Mouse (Mus musculus) spleen, adult 2 months (tissue): ENCODE results near the gene Mfsd2b. TPM values are rescaled to one million over a fixed set of nuclear protein-coding genes. Genes with fewer than 3 reads are reported as not detected.
A peak's percentile ranks its signal among the peaks of the same experiment; 100 is the strongest.
"Not testable (repeated sequence)": the region's sequence is repeated elsewhere in the genome, so short reads cannot be mapped to it uniquely, and the experiment has no call there.

ENCODE experiments used
- DNase-seq, 2 experiments: peaks; one replicate each; pipeline versions ENCODE4 v3.0.0 to v3.0.0-alpha.2; 2012 to 2021; ENCODE audit warnings: low spot score in 2 of 2, low read depth in 1 of 2
- H3K27ac ChIP-seq: fragments of 200-500 bp; 2 replicates; pipeline ENCODE4 v1.5.1; 2012; ENCODE audit warnings: low read length, inconsistent platforms; ENCODE audit not compliant: insufficient read depth
- H3K27me3 ChIP-seq: fragments of 200-500 bp; 2 replicates; pipeline ENCODE4 v1.6.1; 2012; ENCODE audit warnings: mild to moderate bottlenecking, moderate library complexity, low read length, inconsistent platforms; ENCODE audit not compliant: control insufficient read depth, insufficient read depth
- H3K36me3 ChIP-seq: fragments of 200-500 bp; 2 replicates; pipeline ENCODE4 v1.6.1; 2012; ENCODE audit warnings: mild to moderate bottlenecking, low read length, inconsistent platforms; ENCODE audit not compliant: control insufficient read depth, insufficient read depth
- H3K4me1 ChIP-seq: fragments of 200-500 bp; 2 replicates; pipeline ENCODE4 v1.6.1; 2011; ENCODE audit warnings: inconsistent platforms; ENCODE audit not compliant: control insufficient read depth, insufficient read depth, insufficient read length
- H3K4me3 ChIP-seq: fragments of 200-500 bp; 2 replicates; pipeline ENCODE4 v1.5.1; 2011; ENCODE audit warnings: mild to moderate bottlenecking, inconsistent platforms; ENCODE audit not compliant: insufficient read depth, insufficient read length; ENCODE audit errors: extremely low read depth
- CTCF ChIP-seq: fragments of 200-500 bp; IDR thresholded peaks from 2 replicates; pipeline ENCODE4 v1.5.1; 2011; ENCODE audit warnings: mild to moderate bottlenecking, inconsistent platforms; ENCODE audit not compliant: insufficient read depth, insufficient read length, insufficient replicate concordance; ENCODE audit errors: extremely low read depth
- POLR2A ChIP-seq: fragments of 200-500 bp; IDR thresholded peaks from 2 replicates; pipeline ENCODE4 v1.6.1; 2011; ENCODE audit warnings: low read depth, low read length, inconsistent platforms
- WGBS: fragments of 180-500 bp; shearing (Covaris S2); methylation state at CpG from one replicate; pipeline ENCODE4 v1.1.7; 2018; 5-methylcytosine and 5-hydroxymethylcytosine counted together
- polyA plus RNA-seq: library from polyadenylated mRNA; depleted of rRNA; stranded (reverse); fragments of >200 nt; gene quantifications from 2 replicates; pipeline ENCODE4 v1.2.3, GENCODE M21; 2012; rRNA removed

The Mfsd2b gene
- polyA plus RNA-seq, result 37.4 and 38.2 TPM in 2 replicates

DNA sequence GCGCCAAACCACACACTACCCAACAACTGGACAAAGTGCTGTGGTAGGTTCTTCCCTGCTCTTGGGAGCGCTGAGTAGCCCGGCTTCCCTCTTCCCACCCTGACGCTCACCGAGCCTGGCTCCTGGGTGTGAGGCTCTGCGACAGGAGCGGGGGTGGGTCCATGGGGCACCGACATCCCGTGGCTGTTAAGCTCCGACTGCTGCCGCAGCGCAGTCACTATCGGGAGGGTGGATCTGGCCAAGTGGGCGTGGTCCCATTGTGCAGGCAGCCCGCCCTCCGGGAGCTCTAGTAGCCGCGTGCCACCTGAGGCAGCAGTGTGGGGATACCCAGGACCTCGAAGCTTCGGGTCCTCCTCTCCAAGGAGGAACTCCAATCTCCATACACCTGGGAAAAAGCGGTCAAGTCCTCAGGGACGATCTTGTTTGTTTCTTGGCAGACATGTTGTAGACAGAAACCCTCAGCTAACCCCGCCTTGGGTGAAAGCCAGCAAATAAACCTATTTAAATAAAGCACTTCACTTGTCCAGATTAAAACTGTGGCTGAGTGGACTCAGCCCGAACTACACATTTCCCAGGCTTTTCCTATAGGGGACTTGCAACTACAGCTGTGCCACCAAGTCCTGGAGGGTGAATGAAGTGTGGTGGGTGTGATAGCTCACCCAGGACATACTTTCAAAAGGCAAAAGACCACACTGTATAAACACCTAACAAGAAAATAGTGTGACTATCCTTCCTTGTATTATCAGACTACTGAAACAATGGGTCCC, at the start of gene Mfsd2b:
Gene Mfsd2b (minus strand): TSS at position 199 of the 767 bp plus-strand sequence.
- H3K27ac ChIP-seq, result peak within 1 kb of the TSS; percentile 38; the same call in 1 of the 2 replicates
- H3K4me3 ChIP-seq, result peak within 1 kb of the TSS; percentile 39; the same call in 1 of the 2 replicates
- H3K36me3 ChIP-seq, result peaks cover under 1% of the 10 kb centered on the region; the same call in 1 of the 2 replicates
- DNase-seq, result peak in 1 of 2 experiments; percentile 43
- TF ChIP-seq POLR2A (no peak), CTCF (no peak)
- H3K27me3 ChIP-seq, result no peaks in the 10 kb centered on the region
- 0 out of 2 replicates have a peak, but pooled peaks cover 4% of the 10 kb centered on the region for H3K4me1 ChIP-seq
- WGBS, result 4% methylated on average over 24 of the region's 24 CpGs

DNA sequence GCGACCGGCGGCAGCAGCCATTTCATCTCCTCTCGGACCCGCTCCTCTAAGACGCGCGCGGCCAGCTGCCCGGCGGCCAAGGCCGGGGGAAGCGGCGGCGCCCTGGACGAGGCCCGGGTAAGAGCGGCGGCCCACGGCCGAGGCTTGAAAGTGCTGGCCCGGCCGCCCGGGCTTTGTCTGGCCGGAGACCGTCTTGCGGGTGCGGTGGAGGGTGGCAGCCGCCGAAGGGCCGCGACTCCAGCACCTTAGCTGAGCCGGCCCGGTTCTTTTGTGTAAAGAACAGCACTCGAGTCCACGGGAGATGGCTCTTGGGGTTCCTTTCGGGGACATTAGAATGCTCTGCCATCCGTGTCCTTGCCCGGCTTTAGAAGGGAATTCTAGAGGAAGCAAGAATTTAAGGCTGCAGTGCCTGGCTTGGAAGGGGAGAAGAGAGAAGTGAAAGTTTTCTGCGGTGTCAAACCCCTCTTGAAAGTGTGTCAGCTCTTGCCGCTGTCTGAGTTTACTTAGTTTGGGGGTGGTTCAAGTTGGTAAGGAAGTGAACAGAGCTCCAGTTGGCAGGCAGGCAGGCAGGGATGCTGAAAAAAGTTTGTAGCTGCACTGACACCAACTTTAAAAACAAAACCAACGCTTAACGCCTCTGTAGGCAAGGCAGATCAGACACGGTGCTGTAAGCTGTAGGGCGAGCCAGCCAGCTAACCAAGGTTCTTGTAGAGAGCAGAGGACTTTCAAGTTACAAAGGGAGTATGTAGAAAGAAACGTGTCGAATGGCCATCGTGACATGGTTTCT, 43.8 kb upstream of the Mfsd2b start:
- WGBS, result under 1% methylated on average over 45 of the region's 48 CpGs

DNA sequence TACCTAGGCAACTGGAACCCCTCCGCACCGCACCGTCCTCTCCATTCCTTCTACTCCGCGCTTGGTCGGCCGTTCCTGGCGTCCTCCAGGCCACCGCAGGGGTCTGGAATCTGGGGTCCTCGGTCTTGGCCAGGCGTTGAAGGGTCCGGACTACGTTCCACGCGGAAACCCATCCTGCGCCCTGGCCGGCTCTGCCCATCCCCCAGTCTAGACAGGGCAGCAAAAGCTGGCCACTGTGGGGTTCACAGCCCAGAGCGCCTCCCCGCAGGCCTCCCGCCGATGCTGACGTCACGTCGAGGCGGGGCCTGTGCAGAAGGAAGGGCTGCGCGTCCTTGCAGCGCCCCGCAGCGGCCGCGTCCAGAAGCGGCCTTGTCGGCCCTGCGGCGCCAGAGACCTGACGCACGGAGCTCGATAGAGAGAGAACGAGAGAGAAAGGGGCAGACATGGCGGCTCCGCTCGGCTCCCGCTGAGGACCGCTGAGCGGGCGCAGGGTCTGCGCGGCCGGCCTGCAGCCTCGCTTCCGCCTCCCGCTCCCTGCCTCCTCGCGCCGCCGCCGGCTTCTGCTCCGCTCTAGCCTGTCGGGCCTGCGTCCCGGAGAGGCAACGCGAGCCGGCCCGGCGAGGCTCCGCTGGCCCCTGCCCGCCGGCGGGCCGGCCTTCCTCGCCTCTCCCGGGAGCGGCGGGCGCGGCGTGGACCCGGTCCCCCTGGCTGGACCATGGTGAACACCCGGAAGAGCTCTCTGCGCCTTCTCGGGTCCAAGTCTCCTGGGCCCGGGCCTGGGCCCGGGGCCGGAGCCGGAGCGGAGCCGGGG, 43.0 kb upstream of the Mfsd2b start, which contains the start of gene Atad2b:
Gene Atad2b (plus strand): TSS at position 360 of the 811 bp plus-strand sequence.
- Histone ChIP-seq H3K36me3 (no peaks in the 10 kb centered on the region), H3K27me3 (no peaks in the 10 kb centered on the region), H3K4me1 (peaks cover 2% of the 10 kb centered on the region), H3K4me3 (peak within 1 kb of the TSS; percentile 96), H3K27ac (peak within 1 kb of the TSS; percentile 98)
- peak; percentile 90 to 96 for DNase-seq
- under 1% methylated on average over 80 of the region's 89 CpGs for WGBS
- peak; percentile 87 for TF ChIP-seq POLR2A
- peak; percentile 95 for TF ChIP-seq CTCF

More for the DNA sequence above, 43.8 kb upstream of the Mfsd2b start:
- H3K36me3 ChIP-seq, result no peaks in the 10 kb centered on the region
- DNase-seq, result peak; percentile 65 to 67
- H3K27ac ChIP-seq, result peak overlapping the region; percentile 98
- no peaks in the 10 kb centered on the region for H3K27me3 ChIP-seq
- H3K4me1 ChIP-seq, result peaks cover 2% of the 10 kb centered on the region
- TF ChIP-seq POLR2A (no peak; the same call in 1 of the 2 replicates), CTCF (no peak)
- peak overlapping the region; percentile 96 for H3K4me3 ChIP-seq

DNA sequence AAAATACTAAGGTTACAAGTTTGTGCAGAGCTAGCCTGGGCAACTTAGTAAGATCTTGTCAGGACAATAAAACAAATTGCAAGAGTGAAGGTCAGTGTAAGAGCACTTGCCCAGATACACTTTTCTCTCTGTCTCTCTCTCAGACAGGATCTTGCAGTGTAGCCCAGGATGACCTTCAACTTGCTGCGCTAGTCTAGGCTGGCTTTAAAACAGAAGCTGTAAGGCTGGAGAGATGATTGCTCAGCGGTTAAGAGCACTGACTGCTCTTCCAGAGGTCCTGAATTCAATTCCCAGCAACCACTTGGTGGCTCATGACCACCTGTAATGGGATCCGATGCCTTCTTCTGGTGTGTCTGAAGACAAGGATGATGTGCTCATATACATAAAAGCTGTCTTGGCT, 40.8 kb upstream of the Mfsd2b start:
- TF ChIP-seq POLR2A, result no peak
- TF ChIP-seq CTCF, result no peak
- Histone ChIP-seq H3K4me3 (no peak overlapping the region), H3K36me3 (no peaks in the 10 kb centered on the region), H3K27me3 (no peaks in the 10 kb centered on the region), H3K27ac (no peak overlapping the region), H3K4me1 (peaks cover 2% of the 10 kb centered on the region)
- DNase-seq, result no peak
- WGBS, result 91% methylated on average over 3 of the region's 3 CpGs

DNA sequence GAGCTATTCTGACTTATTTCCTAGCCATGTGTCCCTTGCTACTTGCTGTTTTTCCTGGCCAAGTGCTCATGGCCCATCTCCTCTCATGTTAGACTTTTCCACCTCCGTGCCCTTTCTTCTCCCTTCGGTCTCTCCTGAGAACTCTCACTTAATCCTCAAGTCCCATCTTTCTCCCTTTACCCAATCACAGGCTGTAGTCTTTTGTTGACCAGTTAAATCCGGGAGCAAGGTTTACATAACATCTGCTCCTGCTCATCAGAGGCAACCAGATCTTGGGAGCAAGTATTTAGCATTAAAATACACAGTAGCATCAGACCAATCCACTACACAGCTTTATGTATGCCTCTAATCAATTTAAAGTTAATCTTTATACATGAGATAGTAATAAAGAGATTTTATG, 40.3 kb upstream of the Mfsd2b start:
- DNase-seq, result no peak
- WGBS, result 93% methylated on average over 3 of the region's 3 CpGs
- Histone ChIP-seq H3K4me1 (peaks cover 2% of the 10 kb centered on the region), H3K36me3 (no peaks in the 10 kb centered on the region), H3K27me3 (no peaks in the 10 kb centered on the region), H3K4me3 (no peak overlapping the region), H3K27ac (no peak overlapping the region)
- no peak for TF ChIP-seq POLR2A
- no peak for TF ChIP-seq CTCF

DNA sequence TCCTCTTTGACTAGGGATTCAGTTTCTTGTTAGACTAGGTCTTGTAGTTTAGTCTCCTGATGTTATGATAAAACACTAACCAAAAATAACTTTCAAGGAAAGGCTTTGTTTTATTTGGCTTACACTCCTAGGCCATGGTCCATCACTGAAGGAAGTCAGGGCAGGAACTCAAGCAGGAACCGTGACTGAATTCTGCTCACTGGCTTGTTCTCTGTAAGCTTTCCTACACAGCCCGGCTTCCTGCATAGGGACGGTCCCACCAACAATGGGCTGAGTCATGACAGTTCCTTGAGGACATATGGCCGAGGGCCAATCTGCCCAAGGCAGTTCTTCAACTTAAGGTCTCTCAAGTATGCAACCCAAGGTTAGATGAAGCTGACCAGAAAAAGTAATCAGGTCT, 37.6 kb upstream of the Mfsd2b start:
- 82% methylated on average over 4 of the region's 4 CpGs for WGBS
- peaks cover 7% of the 10 kb centered on the region for H3K4me1 ChIP-seq
- H3K36me3 ChIP-seq, result no peaks in the 10 kb centered on the region
- H3K27ac ChIP-seq, result no peak overlapping the region
- no peaks in the 10 kb centered on the region for H3K27me3 ChIP-seq
- H3K4me3 ChIP-seq, result no peak overlapping the region
- DNase-seq, result no peak
- TF ChIP-seq POLR2A, result no peak
- no peak for TF ChIP-seq CTCF

DNA sequence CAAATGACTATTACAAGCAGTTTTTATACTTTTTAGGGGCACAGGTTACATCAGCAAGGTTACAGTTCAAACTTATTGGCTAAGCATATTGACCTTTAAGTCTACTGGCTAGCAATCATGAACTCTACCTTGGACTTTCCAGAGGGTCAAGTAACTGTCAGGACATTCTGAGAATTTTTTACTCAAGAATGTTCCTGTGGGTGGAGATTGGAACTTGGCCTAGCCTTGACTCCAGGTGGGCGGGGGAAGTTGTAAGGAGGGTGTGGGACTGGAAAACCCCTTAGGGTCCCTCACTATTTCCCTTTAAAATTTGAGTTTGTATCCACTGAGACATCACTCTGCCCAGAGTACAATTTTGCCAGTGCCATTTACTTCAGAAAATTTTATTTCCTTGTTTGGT, 36.3 kb upstream of the Mfsd2b start:
- H3K4me1 ChIP-seq, DNase-seq, H3K36me3 ChIP-seq, H3K4me3 ChIP-seq, H3K27ac ChIP-seq, H3K27me3 ChIP-seq: not testable (repeated sequence)
- 91% methylated on average over 1 of the region's 1 CpGs for WGBS
